Mouse (Mus musculus) heart, embryonic 16.5 days (tissue): ENCODE results near the gene Ccdc124. TPM values are rescaled to one million over a fixed set of nuclear protein-coding genes. Genes with fewer than 3 reads are reported as not detected.
"Not testable (repeated sequence)": the region's sequence is repeated elsewhere in the genome, so short reads cannot be mapped to it uniquely, and the experiment has no call there.

ENCODE experiments used
- ATAC-seq: fragments of 200-750 bp; cut with Nextera tagmentation; replicated peaks from 2 replicates; pipeline ENCODE4 v1.8.0; 2017; ENCODE audit warnings: moderate number of reproducible peaks; ENCODE audit not compliant: insufficient read depth, low FRiP score; ENCODE audit errors: extremely low read depth
- H3K27ac ChIP-seq: fragments of 300-500 bp; sonication (generic); 2 replicates; pipeline ENCODE4 v1.5.1; 2014; ENCODE audit warnings: mild to moderate bottlenecking, low read length, control low read depth, moderate library complexity
- H3K27me3 ChIP-seq: fragments of 300-500 bp; sonication (generic); 2 replicates; pipeline ENCODE4 v1.6.1; 2014; ENCODE audit warnings: low read length, mixed read lengths; ENCODE audit not compliant: control insufficient read depth, insufficient read depth
- H3K36me3 ChIP-seq: fragments of 300-500 bp; sonication (generic); 2 replicates; pipeline ENCODE4 v1.6.1; 2014; ENCODE audit not compliant: control insufficient read depth, insufficient read depth
- H3K4me1 ChIP-seq: fragments of 300-500 bp; sonication (generic); 2 replicates; pipeline ENCODE4 v1.6.1; 2014; ENCODE audit warnings: low read length, mixed read lengths; ENCODE audit not compliant: control insufficient read depth, insufficient read depth
- H3K4me2 ChIP-seq: fragments of 300-500 bp; sonication (generic); 2 replicates; pipeline ENCODE4 v1.6.1; 2014; ENCODE audit warnings: low read depth, mild to moderate bottlenecking, control low read depth, low read length
- H3K4me3 ChIP-seq: fragments of 300-500 bp; sonication (generic); 2 replicates; pipeline ENCODE4 v1.5.1; 2014; ENCODE audit warnings: mild to moderate bottlenecking, control low read depth, low read length
- H3K9ac ChIP-seq: fragments of 300-500 bp; sonication (generic); 2 replicates; pipeline ENCODE4 v1.6.1; 2014; ENCODE audit warnings: low read length, control low read depth
- H3K9me3 ChIP-seq: fragments of 300-500 bp; sonication (generic); replicated peaks from 2 replicates; pipeline ENCODE4 v1.6.1; 2016; ENCODE audit warnings: low read length; ENCODE audit not compliant: control insufficient read depth
- WGBS: fragments of 180-500 bp; shearing (Covaris S2); extraction: QIAGEN DNeasy Blood & Tissue Kit; methylation state at CpG from one replicate; pipeline ENCODE4 v1.1.7; 2014; 5-methylcytosine and 5-hydroxymethylcytosine counted together
- polyA plus RNA-seq: library from polyadenylated mRNA; unstranded; fragments of >200 nt; fragmentation: Nextera tagmentation; extraction: Ambion mirVana; gene quantifications from 2 replicates; pipeline ENCODE4 v1.2.1, GENCODE M21; 2015

Ccdc124 gene
- polyA plus RNA-seq, 1 experiment from 2014 or later: 82.3 TPM

DNA sequence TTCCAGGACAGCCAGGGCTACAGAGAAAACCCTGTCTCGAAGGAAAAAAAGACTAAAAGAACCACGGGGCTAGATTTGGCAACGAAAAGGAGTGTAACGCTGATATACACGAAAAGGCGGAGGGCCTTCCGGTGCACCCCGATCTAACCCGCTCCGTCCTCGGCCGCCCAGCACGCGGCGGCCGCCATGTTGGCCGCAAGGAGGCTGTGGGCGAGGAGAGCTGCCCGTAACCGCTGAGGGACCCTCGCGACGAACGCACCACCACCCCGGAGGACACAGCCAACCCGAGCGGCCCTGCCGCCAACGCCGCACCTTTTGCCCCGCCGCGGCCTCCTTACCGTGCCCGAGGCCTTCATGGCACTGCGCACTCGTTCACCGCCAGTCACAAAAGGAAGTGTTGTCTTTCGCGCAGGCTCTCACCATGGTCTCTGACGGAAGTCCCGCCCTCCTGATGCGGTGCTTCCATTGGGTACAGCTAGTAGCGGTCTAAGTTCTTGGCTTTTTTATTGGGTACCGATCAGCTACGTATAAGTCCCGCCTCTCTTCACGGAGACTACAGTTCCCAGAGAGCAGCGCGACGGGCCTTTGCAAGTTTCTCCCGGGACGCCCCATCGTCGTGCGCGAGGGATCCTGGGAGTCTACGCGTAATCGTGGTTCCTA, 23.4 kb upstream of the Ccdc124 start, which contains the start of gene Rpl18a:
Gene Rpl18a (minus strand): TSS at position 392 of the 660 bp plus-strand sequence.
- under 1% methylated on average over 60 of the region's 60 CpGs for WGBS
- peak within 1 kb of the TSS; percentile 96 for H3K4me2 ChIP-seq
- peak within 1 kb of the TSS; percentile 87 for H3K9ac ChIP-seq
- no peaks in the 10 kb centered on the region for H3K9me3 ChIP-seq
- H3K27me3 ChIP-seq: peaks cover 8% of the 10 kb centered on the region
- peak within 1 kb of the TSS; percentile 90 for H3K4me3 ChIP-seq
- H3K27ac ChIP-seq: peak within 1 kb of the TSS; percentile 90
- ATAC-seq: peak; percentile 97
- H3K4me1 ChIP-seq: peaks cover 10% of the 10 kb centered on the region
- peaks cover 26% of the 10 kb centered on the region for H3K36me3 ChIP-seq

GRCm38 (mm10) chr8:70896316-70897020, 22.7 kb upstream of the Ccdc124 start:
- peaks cover 10% of the 10 kb centered on the region for H3K4me1 ChIP-seq
- ATAC-seq: no peak
- H3K9me3 ChIP-seq: no peaks in the 10 kb centered on the region
- H3K27me3 ChIP-seq: peaks cover 15% of the 10 kb centered on the region
- peak overlapping the region; percentile 87 for H3K9ac ChIP-seq
- peak overlapping the region; percentile 67 for H3K27ac ChIP-seq
- WGBS: 2% methylated on average over 25 of the region's 25 CpGs
- peak overlapping the region; percentile 90 for H3K4me3 ChIP-seq
- peaks cover 26% of the 10 kb centered on the region for H3K36me3 ChIP-seq
- peak overlapping the region; percentile 96 for H3K4me2 ChIP-seq

DNA sequence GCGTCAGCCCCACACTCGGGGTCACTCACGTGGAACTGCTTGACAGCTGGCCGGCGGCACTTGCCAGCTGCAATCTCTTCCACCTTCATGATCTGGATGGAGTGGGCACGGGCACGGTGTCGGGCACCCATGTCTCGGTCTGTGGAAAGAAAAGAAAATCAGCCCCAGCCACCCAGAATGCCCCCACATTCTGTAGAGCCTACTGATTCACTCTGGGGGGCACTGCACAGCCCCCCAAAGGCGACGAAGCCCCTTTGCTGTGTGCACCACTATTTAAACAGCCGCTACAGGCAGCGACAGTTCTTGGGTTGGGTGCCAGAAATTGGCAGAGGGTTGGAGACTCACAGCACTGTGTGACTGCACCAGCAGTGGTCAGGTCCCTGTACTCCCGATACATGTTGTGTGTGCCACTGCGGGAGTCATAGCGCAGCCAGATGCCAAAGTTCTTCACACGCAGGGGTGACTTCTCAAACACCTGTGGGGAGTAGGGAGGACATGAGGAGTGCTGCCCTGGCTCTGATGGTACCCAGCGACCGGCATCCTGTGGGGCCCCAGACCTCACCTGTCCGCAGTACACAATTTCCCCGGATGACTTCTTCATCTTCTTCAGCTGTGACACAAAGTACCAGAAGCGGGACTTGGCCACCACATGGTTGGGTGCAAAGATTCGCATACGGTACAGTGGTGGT, 22.0 kb upstream of the Ccdc124 start:
- not testable (repeated sequence) for ATAC-seq, H3K9me3 ChIP-seq
- WGBS: 82% methylated on average over 22 of the region's 24 CpGs
- Histone ChIP-seq H3K9ac (peak overlapping the region; percentile 87; the same call in 1 of the 2 replicates), H3K27ac (peak overlapping the region; percentile 67; the same call in 1 of the 2 replicates), H3K27me3 (peaks cover 22% of the 10 kb centered on the region), H3K4me1 (peaks cover 10% of the 10 kb centered on the region), H3K36me3 (peaks cover 26% of the 10 kb centered on the region), H3K4me2 (peak overlapping the region; percentile 96), H3K4me3 (peak overlapping the region; percentile 90)

DNA sequence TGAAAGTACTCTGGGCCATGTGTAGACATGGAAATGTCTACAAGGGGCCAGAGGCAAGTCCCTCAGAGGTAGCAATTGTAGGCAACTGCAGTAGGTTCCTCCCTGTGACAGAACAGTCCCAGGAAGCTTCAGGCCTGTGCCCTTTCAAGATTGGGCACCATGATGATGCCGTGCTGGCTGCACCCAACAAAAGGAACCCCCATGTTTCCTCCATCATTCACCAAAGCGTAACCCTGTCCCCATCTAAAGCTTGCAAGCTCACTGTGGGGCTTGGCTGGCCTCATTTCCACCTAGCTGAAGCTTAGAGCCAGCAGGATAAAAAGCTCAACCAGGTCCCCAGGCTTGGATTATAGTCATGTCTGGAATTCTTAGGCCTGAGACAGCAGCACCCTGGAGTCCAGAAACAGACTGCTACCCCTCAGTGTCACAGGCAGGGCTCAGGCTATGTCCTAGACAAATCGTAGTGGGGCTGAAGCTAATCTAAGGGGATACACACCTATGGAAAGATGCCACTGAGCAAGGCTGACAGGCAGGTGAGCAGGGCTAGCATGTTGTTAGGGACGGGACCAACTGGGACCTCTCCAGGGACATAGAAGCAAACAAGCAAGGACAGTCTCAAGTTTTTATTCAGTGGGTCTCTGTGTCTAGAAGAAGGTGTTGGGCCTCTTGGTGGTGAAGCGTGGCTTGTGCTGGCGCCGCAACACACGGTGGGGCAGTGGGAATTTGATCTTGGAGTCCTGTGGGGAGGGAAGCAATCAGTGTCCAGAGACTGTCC, 21.2 kb upstream of the Ccdc124 start:
- peaks cover 10% of the 10 kb centered on the region for H3K4me1 ChIP-seq
- H3K27me3 ChIP-seq: peaks cover 29% of the 10 kb centered on the region
- peaks cover 26% of the 10 kb centered on the region for H3K36me3 ChIP-seq
- H3K27ac ChIP-seq: no peak overlapping the region
- 89% methylated on average over 8 of the region's 8 CpGs for WGBS
- H3K9me3 ChIP-seq: no peaks in the 10 kb centered on the region
- no peak overlapping the region for H3K9ac ChIP-seq
- H3K4me2 ChIP-seq: no peak overlapping the region
- no peak for ATAC-seq
- no peak overlapping the region for H3K4me3 ChIP-seq

DNA sequence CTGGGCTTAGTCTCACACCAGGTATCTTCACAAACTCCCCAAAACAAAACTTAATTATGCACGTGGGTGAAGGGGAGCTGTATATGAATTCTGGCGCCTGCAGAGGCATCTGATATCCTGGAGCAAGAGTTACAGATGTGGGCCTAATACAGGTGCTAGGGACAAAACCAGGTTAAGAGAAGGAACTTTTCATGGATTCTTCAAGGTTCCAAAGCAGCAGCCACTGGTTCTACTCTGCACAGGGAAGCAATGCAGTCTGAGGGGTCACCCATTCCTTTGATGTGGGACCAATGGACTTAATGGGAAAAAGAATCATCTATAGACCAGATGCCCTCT, 20.6 kb upstream of the Ccdc124 start:
- WGBS: 66% methylated on average over 2 of the region's 2 CpGs
- peaks cover 30% of the 10 kb centered on the region for H3K27me3 ChIP-seq
- H3K4me2 ChIP-seq: no peak overlapping the region
- no peak for ATAC-seq
- no peak overlapping the region for H3K4me3 ChIP-seq
- H3K4me1 ChIP-seq: peaks cover 10% of the 10 kb centered on the region
- H3K9ac ChIP-seq: no peak overlapping the region
- peaks cover 26% of the 10 kb centered on the region for H3K36me3 ChIP-seq
- no peak overlapping the region for H3K27ac ChIP-seq
- no peaks in the 10 kb centered on the region for H3K9me3 ChIP-seq

DNA sequence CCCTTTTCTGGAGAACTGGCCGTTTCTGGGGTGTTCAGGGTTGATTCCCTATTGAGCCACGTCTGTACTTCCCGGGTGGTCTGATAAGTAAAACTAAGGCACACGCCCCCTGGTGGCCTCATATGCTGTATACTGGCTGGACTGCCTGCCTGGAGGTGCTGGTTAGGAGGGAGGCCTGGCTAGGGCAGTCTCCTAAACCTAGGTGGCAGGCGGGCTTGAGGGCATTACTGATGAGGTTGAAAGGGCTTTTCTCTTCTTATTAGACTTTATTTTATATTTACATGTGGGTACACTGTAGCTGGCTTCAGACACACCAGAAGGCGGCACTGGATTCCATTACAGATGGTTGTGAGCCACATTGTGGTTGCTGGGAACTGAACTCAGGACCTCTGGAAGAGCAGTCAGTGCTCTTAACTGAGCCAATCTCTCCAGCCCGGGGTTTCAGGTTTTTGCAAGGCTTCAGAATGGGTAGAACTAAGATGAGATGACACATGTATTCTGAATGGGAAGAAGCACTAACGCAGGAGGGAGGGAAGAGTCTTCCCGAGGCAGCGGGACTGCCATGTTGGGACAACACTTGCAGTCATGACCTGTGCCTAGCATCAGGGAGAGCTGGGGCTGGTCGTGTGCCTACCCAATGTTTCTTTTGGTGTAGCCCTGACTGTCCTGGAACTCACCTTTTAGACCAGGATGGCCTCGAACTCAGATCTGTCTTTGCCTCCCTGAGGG, 20.1 kb upstream of the Ccdc124 start:
- peaks cover 30% of the 10 kb centered on the region for H3K27me3 ChIP-seq
- H3K27ac ChIP-seq: no peak overlapping the region
- peaks cover 26% of the 10 kb centered on the region for H3K36me3 ChIP-seq
- ATAC-seq: no peak
- no peak overlapping the region for H3K4me2 ChIP-seq
- no peaks in the 10 kb centered on the region for H3K9me3 ChIP-seq
- no peak overlapping the region for H3K9ac ChIP-seq
- 32% methylated on average over 12 of the region's 12 CpGs for WGBS
- no peak overlapping the region for H3K4me3 ChIP-seq
- peaks cover 10% of the 10 kb centered on the region for H3K4me1 ChIP-seq

DNA sequence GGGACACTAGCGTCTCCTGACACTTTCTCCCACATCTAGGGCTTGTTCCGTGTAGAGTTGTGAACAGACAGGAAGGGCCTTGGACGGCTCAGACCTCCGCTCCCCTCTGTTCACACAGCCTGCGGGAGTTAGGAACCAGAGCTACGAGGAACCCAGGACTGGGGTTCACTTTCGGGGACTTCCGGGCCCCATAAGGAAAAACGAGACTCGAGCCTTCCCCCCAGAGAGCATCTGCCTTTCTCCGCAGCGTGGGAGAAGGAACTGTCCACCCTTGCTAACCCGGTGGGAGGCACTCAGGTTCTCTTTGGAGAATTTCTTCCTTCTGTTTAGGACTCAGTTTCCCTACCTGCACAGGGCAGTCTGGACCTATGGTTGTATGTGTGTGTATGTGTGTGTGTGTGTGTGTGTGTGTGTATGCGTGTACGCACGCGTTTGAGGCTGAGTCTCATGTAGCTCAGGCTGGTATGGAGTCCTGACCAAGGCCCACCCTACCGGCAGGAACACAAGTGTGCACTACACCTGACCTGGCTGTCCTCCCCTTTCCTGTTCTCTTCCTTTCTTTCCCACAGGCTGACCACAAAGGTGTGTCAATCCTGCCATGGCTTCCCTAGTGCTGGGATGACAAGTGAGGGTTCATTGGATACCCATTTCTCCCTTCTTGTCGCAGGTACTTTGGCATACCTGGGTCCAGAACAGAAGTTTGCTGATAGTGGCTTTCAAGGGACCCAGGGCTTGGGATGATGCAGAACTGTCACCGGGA, 19.3 kb upstream of the Ccdc124 start:
- peak overlapping the region; percentile 18 for H3K4me2 ChIP-seq
- no peak overlapping the region for H3K27ac ChIP-seq
- H3K4me1 ChIP-seq: peaks cover 7% of the 10 kb centered on the region
- no peak overlapping the region for H3K9ac ChIP-seq
- H3K36me3 ChIP-seq: peaks cover 26% of the 10 kb centered on the region
- no peak for ATAC-seq
- no peaks in the 10 kb centered on the region for H3K9me3 ChIP-seq
- peak overlapping the region; percentile 1 for H3K4me3 ChIP-seq
- 25% methylated on average over 20 of the region's 20 CpGs for WGBS
- H3K27me3 ChIP-seq: peaks cover 30% of the 10 kb centered on the region
